Mouse (Mus musculus) small intestine, adult 2 months (tissue): ENCODE data around the gene Smyd4. TPM values are rescaled to one million over a fixed set of nuclear protein-coding genes. Genes with fewer than 3 reads are reported as not detected.

Experiments
- H3K27ac ChIP-seq: fragments of 200-500 bp; 2 replicates; pipeline ENCODE4 v1.5.1; 2012; ENCODE audit warnings: low read depth, low read length, control low read depth, inconsistent platforms; ENCODE audit not compliant: insufficient read depth
- H3K27me3 ChIP-seq: fragments of 200-500 bp; 2 replicates; pipeline ENCODE4 v1.6.1; 2012; ENCODE audit warnings: mild to moderate bottlenecking, moderate library complexity, low read length, inconsistent platforms; ENCODE audit not compliant: control insufficient read depth, insufficient read depth
- H3K36me3 ChIP-seq: fragments of 200-500 bp; 2 replicates; pipeline ENCODE4 v1.6.1; 2012; ENCODE audit warnings: mild to moderate bottlenecking, low read length, control low read depth, inconsistent platforms; ENCODE audit not compliant: control insufficient read depth, insufficient read depth
- H3K4me1 ChIP-seq: fragments of 200-500 bp; 2 replicates; pipeline ENCODE4 v1.6.1; 2012; ENCODE audit warnings: low read length, inconsistent platforms, mixed read lengths; ENCODE audit not compliant: control insufficient read depth, insufficient read depth, insufficient read length
- H3K4me3 ChIP-seq: fragments of 200-500 bp; 2 replicates; pipeline ENCODE4 v1.5.1; 2012; ENCODE audit warnings: low read depth, mild to moderate bottlenecking, control low read depth, inconsistent platforms, low read length, moderate library complexity
- CTCF ChIP-seq: fragments of 200-500 bp; IDR thresholded peaks from 2 replicates; pipeline ENCODE4 v1.5.1; 2012; ENCODE audit warnings: low read depth, mild to moderate bottlenecking, control low read depth, inconsistent platforms, low read length, moderate library complexity, mixed read lengths; ENCODE audit not compliant: insufficient replicate concordance, insufficient read length; ENCODE audit errors: extremely low read depth
- POLR2A ChIP-seq: fragments of 200-500 bp; IDR thresholded peaks from 2 replicates; pipeline ENCODE4 v1.6.1; 2012; ENCODE audit warnings: low read depth, mild to moderate bottlenecking, control low read depth, inconsistent platforms, low read length, moderate library complexity
- WGBS: fragments of 180-500 bp; shearing (Covaris S2); methylation state at CpG from one replicate; pipeline ENCODE4 v1.1.7; 2018; 5-methylcytosine and 5-hydroxymethylcytosine counted together
- polyA plus RNA-seq: library from polyadenylated mRNA; depleted of rRNA; stranded (reverse); fragments of >200 nt; gene quantifications from 2 replicates; pipeline ENCODE4 v1.2.3, GENCODE M21; 2012

Gene Smyd4
- polyA plus RNA-seq, 1 experiment, result 1.4 TPM

DNA sequence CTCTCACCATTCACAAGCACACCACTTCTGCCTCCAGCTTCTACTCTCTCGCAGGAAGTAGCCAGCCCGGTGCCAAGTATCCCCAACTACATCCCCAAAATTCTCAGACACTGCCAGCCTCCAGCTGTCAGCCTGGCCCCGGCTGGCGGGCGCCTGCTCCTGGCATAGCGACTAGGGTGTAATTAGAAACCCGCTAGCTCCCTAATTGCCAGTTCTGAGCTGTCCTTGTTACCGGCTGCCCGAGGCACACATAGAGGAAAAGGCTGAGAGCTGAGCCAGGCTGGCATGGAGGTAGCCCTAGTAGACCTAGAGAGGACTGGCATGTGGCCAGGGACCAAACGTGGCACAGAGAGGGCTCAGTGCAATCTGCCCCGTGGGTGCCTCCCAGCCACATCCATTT is 83.1 kb downstream of the Smyd4 start:
- WGBS, result 52% methylated on average over 11 of the region's 11 CpGs
- TF ChIP-seq CTCF, result no peak
- no peak for TF ChIP-seq POLR2A
- Histone ChIP-seq H3K27ac (no peak overlapping the region), H3K36me3 (no peaks in the 10 kb centered on the region), H3K27me3 (no peaks in the 10 kb centered on the region), H3K4me1 (no peaks in the 10 kb centered on the region), H3K4me3 (no peak overlapping the region)

DNA sequence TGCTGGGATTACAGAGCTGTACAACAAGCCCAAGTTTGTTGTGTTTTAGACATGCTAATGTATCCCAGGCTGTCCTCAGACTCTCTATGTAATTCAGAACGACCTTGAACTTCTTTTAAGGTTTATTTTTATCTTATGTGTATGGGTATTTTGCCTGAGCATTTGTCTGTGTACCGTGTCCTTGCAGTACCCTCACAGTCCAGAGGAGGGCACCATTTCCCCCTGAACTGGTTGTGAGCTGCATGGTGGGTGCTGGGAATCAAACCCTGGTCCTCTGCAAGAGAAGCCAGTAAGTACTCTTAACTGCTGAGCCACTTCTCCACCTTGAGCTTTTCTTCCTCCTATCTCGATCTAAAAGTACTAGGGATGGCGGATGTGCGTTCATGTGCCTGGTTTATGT is 85.9 kb downstream of the Smyd4 start:
- H3K27me3 ChIP-seq, result no peaks in the 10 kb centered on the region
- H3K4me1 ChIP-seq, result 0 out of 2 replicates have a peak, but pooled peaks cover under 1% of the 10 kb centered on the region
- H3K36me3 ChIP-seq, result no peaks in the 10 kb centered on the region
- H3K4me3 ChIP-seq, result no peak overlapping the region
- WGBS, result 86% methylated on average over 5 of the region's 5 CpGs
- H3K27ac ChIP-seq, result no peak overlapping the region
- no peak for TF ChIP-seq CTCF
- no peak for TF ChIP-seq POLR2A

DNA sequence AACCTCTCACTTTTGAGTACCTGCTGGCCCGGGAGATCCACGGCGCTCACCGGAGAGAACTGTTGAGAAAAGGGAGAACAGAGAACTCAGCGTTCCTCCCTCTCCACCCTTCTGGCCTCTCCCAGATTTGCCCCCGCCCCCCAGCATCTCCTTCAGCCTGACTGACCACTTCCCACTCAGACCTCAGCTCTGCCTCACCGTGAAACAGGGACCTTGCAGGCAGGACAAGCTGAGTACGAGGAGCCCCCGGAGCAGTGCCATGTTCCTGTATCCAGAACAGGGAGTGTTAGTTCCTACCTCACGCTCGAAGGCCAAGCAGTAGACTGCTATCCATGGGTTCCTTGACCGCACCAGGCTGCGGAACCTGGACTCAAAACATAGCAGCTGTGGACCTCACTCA is 90.0 kb downstream of the Smyd4 start:
- Histone ChIP-seq H3K36me3 (peaks cover 12% of the 10 kb centered on the region), H3K27ac (no peak overlapping the region), H3K4me1 (0 out of 2 replicates have a peak, but pooled peaks cover 2% of the 10 kb centered on the region), H3K27me3 (no peaks in the 10 kb centered on the region), H3K4me3 (no peak overlapping the region)
- 89% methylated on average over 13 of the region's 13 CpGs for WGBS
- TF ChIP-seq POLR2A (no peak), CTCF (no peak)

DNA sequence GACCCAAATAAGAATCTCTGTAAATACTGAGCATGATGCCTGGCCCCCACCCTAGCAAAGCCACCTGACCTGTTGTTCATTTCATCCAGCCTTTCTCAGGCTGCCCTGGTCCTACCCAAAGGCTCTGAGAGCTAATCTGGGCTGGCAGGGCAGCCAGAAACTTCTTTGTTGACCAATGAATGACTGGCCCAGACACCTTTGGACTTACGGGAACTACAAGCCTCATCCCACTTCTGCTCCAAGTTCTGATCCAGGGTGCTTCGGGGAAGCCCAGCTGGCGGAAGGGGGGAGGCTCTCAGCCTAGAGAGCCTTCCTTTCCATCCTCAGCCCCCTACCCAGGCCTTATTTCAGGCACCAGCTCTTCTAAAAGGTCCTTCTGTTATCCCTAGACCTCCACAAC is 90.6 kb downstream of the Smyd4 start:
- TF ChIP-seq CTCF, result no peak
- TF ChIP-seq POLR2A, result no peak
- WGBS, result 55% methylated on average over 3 of the region's 3 CpGs
- H3K4me3 ChIP-seq, result no peak overlapping the region
- 0 out of 2 replicates have a peak, but pooled peaks cover 2% of the 10 kb centered on the region for H3K4me1 ChIP-seq
- peaks cover 17% of the 10 kb centered on the region for H3K36me3 ChIP-seq
- H3K27me3 ChIP-seq, result no peaks in the 10 kb centered on the region
- H3K27ac ChIP-seq, result no peak overlapping the region

DNA sequence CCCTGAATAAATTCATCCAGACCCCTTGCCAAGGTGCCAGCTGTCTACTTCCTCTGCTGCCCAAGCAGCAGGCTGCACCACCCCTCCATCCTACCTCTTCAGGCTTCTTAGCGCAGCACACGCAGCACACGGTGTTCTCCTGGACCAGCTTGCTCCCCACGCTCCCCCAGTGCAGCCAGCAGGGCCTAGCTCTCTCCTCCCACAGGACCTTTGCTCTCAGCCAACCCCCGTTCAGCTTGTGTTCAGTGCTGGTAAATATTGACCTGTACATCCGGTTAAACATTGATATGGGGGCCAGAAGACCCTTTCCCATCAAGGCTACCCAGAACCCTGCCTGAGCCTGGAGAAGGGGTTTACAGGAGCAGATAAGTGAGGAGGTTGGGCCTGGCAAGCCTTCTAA is 91.1 kb downstream of the Smyd4 start, which contains the start of gene Serpinf2:
Serpinf2 (minus strand) TSS at position 229 of the 400 bp plus-strand sequence.
- Histone ChIP-seq H3K4me3 (no peak within 1 kb of the TSS), H3K27me3 (no peaks in the 10 kb centered on the region), H3K27ac (no peak within 1 kb of the TSS), H3K36me3 (peaks cover 17% of the 10 kb centered on the region), H3K4me1 (0 out of 2 replicates have a peak, but pooled peaks cover 2% of the 10 kb centered on the region)
- TF ChIP-seq POLR2A, result no peak
- no peak for TF ChIP-seq CTCF
- WGBS, result 21% methylated on average over 6 of the region's 6 CpGs

DNA sequence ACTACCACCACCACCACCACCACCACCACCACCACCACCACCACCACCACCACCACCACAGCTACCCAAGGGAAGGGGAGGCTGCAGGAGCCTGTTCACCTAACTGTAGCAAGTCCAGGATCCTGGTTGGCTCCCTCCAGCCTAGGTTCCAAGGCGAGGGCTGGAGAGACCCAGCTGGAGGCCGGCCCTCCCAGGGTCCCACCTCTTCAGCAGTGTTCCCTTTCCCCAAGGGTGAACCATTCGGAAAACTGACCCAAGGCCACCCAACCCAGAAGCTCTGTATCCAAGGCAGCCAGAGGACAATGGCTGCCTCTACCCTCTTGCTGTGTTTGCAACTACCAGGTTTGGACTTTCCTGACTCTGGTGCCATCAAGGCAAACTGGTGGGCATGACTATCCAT is 91.7 kb downstream of the Smyd4 start:
- Histone ChIP-seq H3K4me1 (0 out of 2 replicates have a peak, but pooled peaks cover 2% of the 10 kb centered on the region), H3K4me3 (no peak overlapping the region), H3K27ac (no peak overlapping the region), H3K27me3 (no peaks in the 10 kb centered on the region), H3K36me3 (peaks cover 20% of the 10 kb centered on the region)
- 93% methylated on average over 3 of the region's 3 CpGs for WGBS
- TF ChIP-seq POLR2A, result no peak
- no peak for TF ChIP-seq CTCF

DNA sequence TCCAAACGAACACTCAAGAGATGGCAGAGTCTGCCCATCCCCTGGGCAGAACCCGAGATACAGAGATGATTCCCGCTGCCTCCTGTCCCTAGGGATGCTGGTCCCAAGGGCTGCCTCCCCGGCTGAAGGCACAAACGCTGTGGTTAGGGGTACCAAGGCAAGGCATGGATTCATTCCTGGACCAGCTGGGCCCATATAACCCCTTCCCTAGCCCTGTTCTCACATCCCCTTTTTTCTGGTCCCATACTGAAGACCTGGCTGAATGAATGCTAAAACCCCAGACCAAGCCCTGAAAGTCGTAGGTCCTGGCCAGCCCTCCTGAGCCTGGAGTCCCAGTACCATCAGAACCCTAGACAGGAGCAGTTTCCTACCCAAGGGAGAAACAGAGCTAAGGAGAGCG is 92.8 kb downstream of the Smyd4 start:
- no peak overlapping the region for H3K27ac ChIP-seq
- TF ChIP-seq CTCF, result no peak
- no peak for TF ChIP-seq POLR2A
- 0 out of 2 replicates have a peak, but pooled peaks cover 2% of the 10 kb centered on the region for H3K4me1 ChIP-seq
- H3K36me3 ChIP-seq, result peaks cover 30% of the 10 kb centered on the region
- 83% methylated on average over 7 of the region's 7 CpGs for WGBS
- no peaks in the 10 kb centered on the region for H3K27me3 ChIP-seq
- H3K4me3 ChIP-seq, result no peak overlapping the region

DNA sequence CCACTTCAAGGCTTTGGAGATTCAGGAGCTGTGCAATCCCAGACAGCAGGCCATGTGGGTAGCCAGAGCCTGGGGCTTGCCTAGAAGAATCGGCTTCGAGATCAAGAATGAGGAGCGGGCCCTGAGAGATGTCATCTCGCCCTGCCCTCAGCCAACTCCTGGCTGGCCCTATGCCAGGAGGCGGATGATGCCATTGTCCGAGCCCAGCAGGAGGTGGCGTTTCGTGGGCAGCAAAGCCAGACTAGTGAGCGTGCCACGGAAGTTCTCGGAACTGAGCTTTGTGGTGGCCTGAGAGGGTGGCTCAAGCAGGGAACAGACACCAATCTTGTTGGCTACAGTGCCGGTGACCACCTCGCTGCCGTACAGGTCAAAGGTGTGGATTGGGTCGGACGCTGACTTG is 93.4 kb downstream of the Smyd4 start:
- Histone ChIP-seq H3K4me3 (no peak overlapping the region), H3K27me3 (no peaks in the 10 kb centered on the region), H3K36me3 (peaks cover 30% of the 10 kb centered on the region), H3K27ac (no peak overlapping the region), H3K4me1 (0 out of 2 replicates have a peak, but pooled peaks cover 2% of the 10 kb centered on the region)
- TF ChIP-seq POLR2A (no peak), CTCF (no peak)
- 92% methylated on average over 16 of the region's 16 CpGs for WGBS
